Mouse (Mus musculus): ENCODE results near the gene Nrxn1. TPM values are rescaled to one million over a fixed set of nuclear protein-coding genes. Genes with fewer than 3 reads are reported as not detected.

Gene Nrxn1
- polyA plus RNA-seq, 1 experiment from 2014 or later, result 25.7 TPM

DNA sequence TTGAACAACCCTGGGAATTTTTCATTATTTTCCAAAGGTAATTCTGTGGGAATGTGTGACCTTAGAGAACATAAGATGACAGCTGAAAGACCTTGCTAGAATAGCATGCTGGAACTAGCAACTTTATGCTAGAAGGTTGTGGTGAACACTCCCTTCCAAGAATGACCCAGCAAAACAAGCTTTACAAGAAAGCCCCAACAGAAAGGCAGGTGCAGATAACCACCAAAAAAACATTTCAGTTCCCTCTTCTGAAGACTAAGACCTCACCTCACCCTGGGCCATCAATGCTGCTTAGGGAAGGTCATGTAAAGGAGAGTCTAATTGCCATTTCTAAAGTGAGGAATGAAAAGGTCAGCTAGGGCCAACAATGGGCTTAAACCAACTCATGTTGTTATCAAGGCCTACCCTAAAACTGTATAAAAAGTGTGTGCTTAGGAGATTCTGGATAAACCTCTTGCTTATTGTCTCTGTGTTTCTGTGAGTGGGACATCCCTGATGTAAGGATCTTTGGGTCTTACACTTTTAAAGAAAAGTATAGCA is 249.7 kb downstream of the Nrxn1 start:
- Histone ChIP-seq H3K9ac (ENCODE audit: low read length) (no peak overlapping the region), H3K27me3 (ENCODE audit: control insufficient read depth, insufficient read depth, low read length) (no peaks in the 10 kb centered on the region), H3K36me3 (ENCODE audit: control insufficient read depth, insufficient read depth, low read length) (no peaks in the 10 kb centered on the region), H3K9me3 (ENCODE audit: control insufficient read depth, low read length) (no peaks in the 10 kb centered on the region), H3K4me1 (ENCODE audit: control insufficient read depth, insufficient read depth, low read length) (no peaks in the 10 kb centered on the region), H3K4me3 (ENCODE audit: low read depth, low read length) (no peak overlapping the region), H3K4me2 (ENCODE audit: low read depth) (no peak overlapping the region), H3K27ac (ENCODE audit: low read depth, low read length) (no peak overlapping the region)
- no peak for ATAC-seq (ENCODE audit: insufficient read depth, low FRiP score, low TSS enrichment)
- DNase-seq (ENCODE audit: low spot score), result no peak

DNA sequence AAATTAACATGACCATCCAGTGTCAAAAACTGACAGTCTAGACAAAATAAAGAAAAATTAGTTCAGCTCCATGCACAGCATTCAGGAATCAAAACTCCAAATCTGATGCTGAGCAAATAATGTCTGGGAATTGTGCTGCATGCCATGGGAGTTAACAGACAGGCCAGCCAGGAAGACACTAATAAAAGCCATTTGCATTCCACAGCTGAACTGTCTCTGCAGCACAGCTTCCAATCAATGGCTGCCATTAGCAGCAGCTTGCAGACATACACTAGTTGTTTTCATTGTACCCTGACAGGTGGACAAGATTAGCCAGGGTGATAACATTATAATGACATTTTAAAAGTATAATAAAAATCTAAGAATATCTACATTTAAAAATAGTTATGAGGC is 255.9 kb downstream of the Nrxn1 start:
- peak; percentile 64 for ATAC-seq (ENCODE audit: insufficient read depth, low FRiP score, low TSS enrichment)
- H3K4me2 ChIP-seq (ENCODE audit: low read depth), result no peak overlapping the region
- no peak overlapping the region for H3K27ac ChIP-seq (ENCODE audit: low read depth, low read length)
- no peaks in the 10 kb centered on the region for H3K27me3 ChIP-seq (ENCODE audit: control insufficient read depth, insufficient read depth, low read length)
- H3K4me1 ChIP-seq (ENCODE audit: control insufficient read depth, insufficient read depth, low read length), result no peaks in the 10 kb centered on the region
- H3K36me3 ChIP-seq (ENCODE audit: control insufficient read depth, insufficient read depth, low read length), result no peaks in the 10 kb centered on the region
- H3K9me3 ChIP-seq (ENCODE audit: control insufficient read depth, low read length), result no peaks in the 10 kb centered on the region
- no peak for DNase-seq (ENCODE audit: low spot score)
- no peak overlapping the region for H3K9ac ChIP-seq (ENCODE audit: low read length)
- H3K4me3 ChIP-seq (ENCODE audit: low read depth, low read length), result no peak overlapping the region

DNA sequence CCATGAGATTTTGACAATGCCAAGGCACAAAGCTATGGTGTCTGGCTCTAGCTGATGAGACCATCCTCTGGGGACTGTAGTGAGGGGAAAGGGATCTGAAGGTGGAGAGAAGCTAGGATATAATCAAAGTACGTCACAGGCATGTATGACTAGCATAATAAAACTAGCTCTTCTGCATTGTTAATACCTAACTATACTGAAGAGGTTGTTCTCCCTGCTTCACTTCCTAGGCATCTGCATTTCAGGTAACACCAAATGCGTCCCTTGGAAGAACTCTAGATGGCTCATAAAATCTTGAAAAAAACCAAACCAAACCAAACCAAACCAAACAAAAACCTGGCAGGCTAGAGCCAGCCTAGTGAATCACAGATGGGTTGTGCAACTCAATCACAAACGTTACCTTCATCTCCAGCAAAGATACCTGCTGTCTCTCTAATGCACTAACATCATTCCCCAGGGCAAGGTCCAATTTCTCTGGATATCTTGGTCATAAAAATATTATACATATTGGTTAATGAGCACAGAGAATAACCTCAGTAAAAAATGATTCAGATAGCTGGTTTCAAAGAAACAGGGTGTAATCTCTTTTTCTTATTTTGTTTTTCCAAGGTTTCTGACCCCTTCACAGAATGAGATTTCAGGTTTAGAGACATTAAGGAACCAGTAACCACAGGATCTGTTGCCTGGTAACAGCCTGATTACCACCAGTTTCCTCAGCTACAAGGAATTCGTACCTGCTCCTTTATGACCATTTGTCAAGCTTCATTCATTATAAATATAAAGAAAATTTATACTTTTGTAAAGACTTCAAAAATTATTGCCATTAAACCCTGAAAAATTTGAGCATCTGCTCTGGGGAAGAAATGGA is 256.5 kb downstream of the Nrxn1 start:
- Histone ChIP-seq H3K27me3 (ENCODE audit: control insufficient read depth, insufficient read depth, low read length) (no peaks in the 10 kb centered on the region), H3K4me1 (ENCODE audit: control insufficient read depth, insufficient read depth, low read length) (no peaks in the 10 kb centered on the region), H3K9ac (ENCODE audit: low read length) (no peak overlapping the region), H3K4me3 (ENCODE audit: low read depth, low read length) (no peak overlapping the region), H3K4me2 (ENCODE audit: low read depth) (no peak overlapping the region), H3K36me3 (ENCODE audit: control insufficient read depth, insufficient read depth, low read length) (no peaks in the 10 kb centered on the region), H3K27ac (ENCODE audit: low read depth, low read length) (no peak overlapping the region), H3K9me3 (ENCODE audit: control insufficient read depth, low read length) (no peaks in the 10 kb centered on the region)
- 51% methylated on average over 4 of the region's 4 CpGs for WGBS
- ATAC-seq (ENCODE audit: insufficient read depth, low FRiP score, low TSS enrichment) (no peak), DNase-seq (ENCODE audit: low spot score) (no peak)

DNA sequence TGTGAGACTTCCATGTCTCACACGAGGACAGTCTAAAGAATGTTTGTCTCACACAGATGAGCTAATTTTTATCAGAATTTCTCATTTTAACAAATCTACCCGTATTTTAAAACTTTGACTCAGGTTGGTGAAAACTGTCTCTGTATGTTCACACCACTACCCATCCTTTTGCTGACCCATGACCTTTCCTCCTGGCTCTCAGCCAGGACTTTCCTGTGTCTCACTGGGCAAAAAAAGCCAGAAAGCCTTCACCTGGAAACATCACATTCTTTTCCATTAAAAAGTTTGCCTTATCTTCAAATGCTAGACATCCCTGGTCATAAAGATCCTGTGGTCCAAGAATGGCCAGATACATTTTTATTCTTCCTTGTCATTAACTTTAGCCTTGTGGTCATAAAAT is 274.5 kb downstream of the Nrxn1 start:
- WGBS, result 84% methylated on average over 2 of the region's 2 CpGs
- no peak for ATAC-seq (ENCODE audit: insufficient read depth, low FRiP score, low TSS enrichment)
- Histone ChIP-seq H3K9ac (ENCODE audit: low read length) (no peak overlapping the region), H3K27ac (ENCODE audit: low read depth, low read length) (no peak overlapping the region), H3K4me3 (ENCODE audit: low read depth, low read length) (no peak overlapping the region), H3K9me3 (ENCODE audit: control insufficient read depth, low read length) (no peaks in the 10 kb centered on the region), H3K4me2 (ENCODE audit: low read depth) (no peak overlapping the region), H3K4me1 (ENCODE audit: control insufficient read depth, insufficient read depth, low read length) (no peaks in the 10 kb centered on the region), H3K36me3 (ENCODE audit: control insufficient read depth, insufficient read depth, low read length) (no peaks in the 10 kb centered on the region), H3K27me3 (ENCODE audit: control insufficient read depth, insufficient read depth, low read length) (no peaks in the 10 kb centered on the region)
- DNase-seq (ENCODE audit: low spot score), result no peak

DNA sequence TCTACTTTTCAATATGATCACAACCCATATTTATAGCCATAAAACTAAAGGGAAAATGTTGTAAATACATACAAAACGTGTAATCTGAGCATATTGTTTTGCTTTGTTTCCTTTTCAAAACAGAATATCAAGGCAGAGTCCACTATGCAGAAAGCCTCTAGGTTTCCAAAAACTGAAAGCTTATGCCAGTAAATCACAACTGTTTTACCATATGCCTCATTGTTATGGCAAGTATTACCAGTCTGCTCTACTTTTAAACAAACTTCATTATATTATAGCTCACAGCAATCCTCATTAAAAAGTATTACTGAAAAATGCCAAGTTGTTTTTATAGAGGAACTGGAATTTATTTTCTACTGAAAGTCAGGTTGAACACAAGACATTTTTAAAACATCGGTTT is 275.0 kb downstream of the Nrxn1 start:
- DNase-seq (ENCODE audit: low spot score) (no peak), ATAC-seq (ENCODE audit: insufficient read depth, low FRiP score, low TSS enrichment) (no peak)
- Histone ChIP-seq H3K27ac (ENCODE audit: low read depth, low read length) (no peak overlapping the region), H3K4me2 (ENCODE audit: low read depth) (no peak overlapping the region), H3K4me3 (ENCODE audit: low read depth, low read length) (no peak overlapping the region), H3K9ac (ENCODE audit: low read length) (no peak overlapping the region), H3K36me3 (ENCODE audit: control insufficient read depth, insufficient read depth, low read length) (no peaks in the 10 kb centered on the region), H3K9me3 (ENCODE audit: control insufficient read depth, low read length) (no peaks in the 10 kb centered on the region), H3K4me1 (ENCODE audit: control insufficient read depth, insufficient read depth, low read length) (no peaks in the 10 kb centered on the region), H3K27me3 (ENCODE audit: control insufficient read depth, insufficient read depth, low read length) (no peaks in the 10 kb centered on the region)
- 82% methylated on average over 2 of the region's 2 CpGs for WGBS

DNA sequence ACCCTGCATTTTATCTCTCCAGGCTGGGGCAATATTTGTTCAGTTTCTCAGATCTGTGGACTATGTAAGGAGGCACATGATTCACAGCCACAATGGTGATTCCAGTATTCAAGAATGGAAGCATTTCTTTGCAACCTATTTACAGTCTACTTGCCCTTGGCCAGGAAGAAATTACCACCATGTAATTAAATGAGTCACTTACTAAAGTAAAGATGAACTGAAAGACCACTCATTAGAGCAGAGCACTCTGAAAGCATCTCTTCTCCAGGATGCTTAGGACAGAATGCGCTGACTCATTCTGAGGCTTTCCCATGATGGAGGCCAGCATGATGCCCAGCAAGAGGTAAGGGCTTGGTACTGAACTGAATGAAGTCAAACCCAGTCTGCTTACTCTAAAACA is 277.6 kb downstream of the Nrxn1 start:
- H3K9ac ChIP-seq (ENCODE audit: low read length), result no peak overlapping the region
- H3K4me2 ChIP-seq (ENCODE audit: low read depth), result no peak overlapping the region
- H3K4me1 ChIP-seq (ENCODE audit: control insufficient read depth, insufficient read depth, low read length), result no peaks in the 10 kb centered on the region
- 89% methylated on average over 1 of the region's 1 CpGs for WGBS
- DNase-seq (ENCODE audit: low spot score) (no peak), ATAC-seq (ENCODE audit: insufficient read depth, low FRiP score, low TSS enrichment) (no peak)
- H3K27ac ChIP-seq (ENCODE audit: low read depth, low read length), result no peak overlapping the region
- H3K36me3 ChIP-seq (ENCODE audit: control insufficient read depth, insufficient read depth, low read length), result no peaks in the 10 kb centered on the region
- H3K4me3 ChIP-seq (ENCODE audit: low read depth, low read length), result no peak overlapping the region
- no peaks in the 10 kb centered on the region for H3K27me3 ChIP-seq (ENCODE audit: control insufficient read depth, insufficient read depth, low read length)
- no peaks in the 10 kb centered on the region for H3K9me3 ChIP-seq (ENCODE audit: control insufficient read depth, low read length)

DNA sequence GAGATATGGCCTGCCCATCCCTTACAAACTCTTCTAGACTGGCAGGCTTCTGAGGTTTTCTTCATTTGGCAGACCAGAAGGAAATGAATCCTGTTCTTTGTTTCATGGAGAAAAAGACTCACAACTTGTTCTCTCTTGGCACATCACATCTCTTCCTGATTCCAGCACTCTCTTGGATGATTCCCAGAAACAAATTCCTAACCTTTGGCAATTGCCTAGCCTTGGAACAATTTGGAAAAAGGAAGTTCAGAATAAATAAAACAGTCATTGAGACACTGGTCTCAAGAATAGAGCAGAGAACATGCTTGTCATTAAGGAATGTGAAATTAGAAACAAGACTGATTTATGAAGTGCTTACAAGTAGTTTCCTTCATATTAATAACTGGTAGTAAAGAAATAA is 279.1 kb downstream of the Nrxn1 start:
- Histone ChIP-seq H3K4me3 (ENCODE audit: low read depth, low read length) (no peak overlapping the region), H3K9me3 (ENCODE audit: control insufficient read depth, low read length) (no peaks in the 10 kb centered on the region), H3K27me3 (ENCODE audit: control insufficient read depth, insufficient read depth, low read length) (no peaks in the 10 kb centered on the region), H3K9ac (ENCODE audit: low read length) (no peak overlapping the region), H3K36me3 (ENCODE audit: control insufficient read depth, insufficient read depth, low read length) (no peaks in the 10 kb centered on the region), H3K27ac (ENCODE audit: low read depth, low read length) (no peak overlapping the region), H3K4me1 (ENCODE audit: control insufficient read depth, insufficient read depth, low read length) (no peaks in the 10 kb centered on the region), H3K4me2 (ENCODE audit: low read depth) (no peak overlapping the region)
- DNase-seq (ENCODE audit: low spot score), result no peak
- no peak for ATAC-seq (ENCODE audit: insufficient read depth, low FRiP score, low TSS enrichment)

DNA sequence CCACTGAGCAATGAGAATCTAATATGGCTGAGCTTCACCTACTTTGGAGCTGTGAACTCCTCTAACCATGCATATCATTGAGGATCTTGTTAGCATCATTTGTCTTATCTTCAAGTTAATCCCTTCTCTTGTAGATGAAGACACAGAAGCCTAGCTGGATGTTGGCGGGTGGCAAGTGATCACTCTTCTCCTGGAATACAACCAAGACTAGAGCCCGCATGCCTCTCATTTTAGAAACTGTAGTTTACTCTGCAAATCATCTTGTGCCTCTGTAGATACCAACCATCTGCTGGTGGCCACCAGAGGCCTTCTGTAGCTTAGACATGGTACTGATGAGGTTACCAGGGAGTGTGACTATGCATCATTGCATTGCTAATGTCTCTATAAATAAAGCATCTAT is 280.4 kb downstream of the Nrxn1 start:
- no peaks in the 10 kb centered on the region for H3K36me3 ChIP-seq (ENCODE audit: control insufficient read depth, insufficient read depth, low read length)
- no peak overlapping the region for H3K4me2 ChIP-seq (ENCODE audit: low read depth)
- H3K4me1 ChIP-seq (ENCODE audit: control insufficient read depth, insufficient read depth, low read length), result no peaks in the 10 kb centered on the region
- no peak overlapping the region for H3K27ac ChIP-seq (ENCODE audit: low read depth, low read length)
- ATAC-seq (ENCODE audit: insufficient read depth, low FRiP score, low TSS enrichment) (no peak), DNase-seq (ENCODE audit: low spot score) (no peak)
- no peak overlapping the region for H3K9ac ChIP-seq (ENCODE audit: low read length)
- no peak overlapping the region for H3K4me3 ChIP-seq (ENCODE audit: low read depth, low read length)
- H3K27me3 ChIP-seq (ENCODE audit: control insufficient read depth, insufficient read depth, low read length), result no peaks in the 10 kb centered on the region
- WGBS, result 87% methylated on average over 2 of the region's 2 CpGs
- no peaks in the 10 kb centered on the region for H3K9me3 ChIP-seq (ENCODE audit: control insufficient read depth, low read length)

All from neural tube, embryonic 11.5 days (tissue).